Mouse (Mus musculus): ENCODE data around the gene Olfr530. TPM values are rescaled to one million over a fixed set of nuclear protein-coding genes. Genes with fewer than 3 reads are reported as not detected.

Olfr530 gene
- not detected for total RNA-seq (2022)

DNA sequence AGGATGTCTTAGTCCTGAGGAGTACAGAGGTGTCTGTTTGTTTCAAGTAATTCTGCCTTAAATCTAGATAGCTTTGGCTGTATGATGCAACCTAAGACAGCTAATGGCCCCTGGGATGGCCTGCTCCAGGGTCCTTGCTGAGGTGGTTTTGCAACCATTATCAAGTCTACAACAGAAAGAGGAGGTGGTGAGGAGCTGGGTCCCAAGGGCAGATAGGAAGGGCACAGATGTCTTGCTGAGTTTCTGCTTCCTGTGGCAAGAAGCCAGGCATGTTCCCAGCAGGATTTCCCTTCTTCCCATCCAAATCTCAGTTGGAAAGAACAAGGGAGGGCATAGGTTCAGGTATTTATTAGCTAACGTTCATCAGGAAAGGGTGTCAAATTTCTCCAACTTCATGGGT, at the start of gene Olfr530:
Gene Olfr530 (minus strand): TSS at position 101 of the 400 bp plus-strand sequence.
- no peak for DNase-seq

DNA sequence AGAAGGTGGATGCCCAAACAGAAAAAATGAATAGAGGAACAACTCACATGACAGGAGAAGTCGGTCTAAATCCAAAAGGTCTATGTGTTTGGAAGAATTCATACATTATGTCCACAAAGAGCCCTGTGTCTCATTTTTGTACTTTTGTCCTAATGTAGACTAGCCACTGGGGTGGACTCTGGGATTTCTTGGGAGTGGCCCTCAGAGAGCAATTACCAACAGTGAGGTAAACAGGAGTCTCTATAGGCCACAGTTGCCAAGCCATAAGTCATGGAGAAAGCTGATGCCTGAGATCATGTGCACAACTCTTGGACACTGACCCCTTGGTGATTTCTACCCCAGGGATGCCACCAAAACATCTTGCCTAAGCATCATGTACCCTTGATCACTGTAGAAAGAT, 45.4 kb upstream of the Olfr530 start, which contains the start of gene Olfr532:
Gene Olfr532 (minus strand): TSS at position 101 of the 400 bp plus-strand sequence.
- no peak for DNase-seq

DNA sequence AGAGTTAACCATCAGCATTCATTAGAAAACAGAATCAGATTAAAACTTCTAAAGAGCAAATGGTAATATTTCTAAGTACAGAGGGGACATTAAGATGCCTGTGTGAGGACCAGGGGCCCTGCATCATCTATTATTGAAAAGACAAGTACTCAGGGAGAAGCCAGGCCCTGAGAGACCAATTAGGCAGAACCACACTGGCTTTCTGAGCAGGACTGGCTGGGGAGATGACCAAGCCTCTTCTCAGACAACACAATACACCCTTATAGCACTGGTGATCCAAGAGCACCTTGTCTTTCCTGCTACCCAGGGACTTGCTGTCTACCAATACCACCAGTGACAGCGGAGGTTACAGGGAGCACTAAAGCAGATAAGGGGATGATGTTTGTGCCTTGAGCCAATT, 26.7 kb upstream of the Olfr530 start, which contains the start of gene Olfr531:
Gene Olfr531 (minus strand): TSS at position 101 of the 400 bp plus-strand sequence.
- no peak for DNase-seq

DNA sequence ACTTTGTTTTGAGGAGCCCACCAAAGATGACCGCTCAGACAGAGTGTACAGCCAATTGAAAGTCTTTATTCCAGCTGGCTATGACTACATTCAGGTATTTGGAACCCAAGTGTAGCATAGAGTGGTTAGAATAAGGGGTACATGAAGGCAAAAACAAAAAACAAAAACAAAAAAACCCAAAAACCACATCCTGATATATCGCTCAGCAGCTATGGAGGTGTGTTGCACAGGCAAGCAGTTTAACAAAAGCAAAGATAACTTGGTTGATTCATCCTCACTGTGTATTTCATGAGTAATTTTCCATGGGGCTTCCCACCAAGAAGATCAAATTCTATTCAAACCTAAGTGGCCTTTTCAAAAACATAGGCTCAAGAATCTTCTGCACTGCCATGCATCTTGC, 780 bp upstream of the Olfr530 start:
- no peak for DNase-seq

DNA sequence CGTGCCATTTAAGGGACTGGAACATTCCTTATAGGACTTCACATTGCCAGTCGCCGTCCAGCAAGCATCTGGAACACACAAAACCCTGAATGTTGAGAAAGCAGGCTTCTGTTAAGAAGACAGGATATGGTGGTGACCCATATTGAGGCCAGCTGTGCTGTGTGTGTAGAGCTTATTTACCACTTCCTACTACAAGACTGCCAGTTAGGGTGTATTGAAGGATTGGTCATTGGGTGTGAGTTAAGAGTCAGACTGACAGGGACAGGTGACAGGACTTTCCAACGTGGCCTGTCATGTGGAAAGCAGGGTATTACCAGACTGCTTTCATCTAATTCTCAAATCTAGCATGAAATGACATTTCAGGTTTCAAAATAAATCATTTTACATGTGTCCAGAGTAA, 1.8 kb downstream of the Olfr530 start:
- DNase-seq = no peak

DNA sequence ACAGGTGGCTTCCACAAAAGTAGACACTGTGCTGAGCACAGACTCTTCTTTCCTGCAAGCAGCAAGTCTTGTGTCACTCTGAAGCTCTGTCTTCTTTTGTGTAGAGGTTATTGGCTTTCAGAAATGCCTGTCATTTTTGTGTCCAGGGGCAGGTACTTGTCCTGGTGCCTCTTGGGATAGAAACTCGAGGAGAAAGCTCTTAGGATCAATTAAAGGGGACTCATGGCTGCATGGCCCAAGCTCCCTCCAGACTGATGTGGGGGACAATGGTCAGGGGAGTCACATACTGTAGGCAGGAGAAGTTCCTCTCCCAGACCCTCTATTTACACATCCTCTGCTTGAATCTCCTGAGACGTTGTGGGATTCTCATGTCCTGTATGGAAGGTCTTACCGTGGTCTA, 14.6 kb downstream of the Olfr530 start, which contains the start of gene Olfr60:
Gene Olfr60 (minus strand): TSS at position 101 of the 400 bp plus-strand sequence.
- no peak for DNase-seq

DNA sequence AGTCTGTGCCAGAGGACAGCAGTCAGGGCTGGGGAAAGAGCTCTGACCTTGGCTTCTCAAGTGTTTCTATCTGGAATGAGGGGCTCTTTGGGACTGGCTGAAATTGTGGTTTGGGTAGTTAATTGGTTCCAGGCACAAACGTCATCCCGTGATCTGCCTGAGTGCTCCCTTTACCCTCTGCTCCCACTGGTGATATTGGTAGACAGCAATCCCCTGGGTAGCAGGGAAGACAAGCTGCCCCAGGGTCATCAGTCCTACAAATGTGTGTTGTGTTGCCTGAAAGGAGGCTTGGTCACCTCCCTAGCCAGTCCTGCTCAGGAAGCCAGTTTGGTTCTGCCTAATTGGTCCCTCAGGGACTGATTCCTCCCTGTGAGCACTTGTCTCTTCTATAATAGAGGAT, 42.4 kb downstream of the Olfr530 start, which contains the start of gene Olfr527:
Gene Olfr527 (plus strand): TSS at position 301 of the 400 bp plus-strand sequence.
- no peak for DNase-seq

DNA sequence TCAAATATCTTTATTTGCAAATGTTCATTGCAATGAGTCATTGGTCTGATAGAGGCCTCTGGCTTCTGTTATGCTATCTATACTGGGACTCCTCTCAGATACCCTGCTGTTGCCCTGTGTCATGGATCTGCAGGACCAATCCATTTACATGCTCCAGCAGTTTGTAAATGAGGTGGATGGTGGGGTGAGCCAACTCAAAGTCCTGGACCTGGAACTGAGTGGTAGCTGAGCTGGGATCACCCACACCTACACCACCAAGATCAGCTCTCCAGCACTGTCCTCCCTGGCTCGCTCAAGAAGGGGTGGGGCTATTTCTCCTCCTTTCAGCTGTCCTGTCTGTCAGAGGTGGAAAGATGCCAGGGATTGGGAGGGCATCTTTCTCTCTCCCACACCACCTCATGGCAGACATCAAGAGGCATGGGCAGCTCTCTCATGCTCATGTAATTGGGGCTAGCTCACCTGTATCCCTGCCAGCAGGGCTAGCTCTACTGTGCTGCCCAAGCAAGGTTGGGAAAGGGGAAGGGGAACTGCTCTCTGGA, 46.3 kb downstream of the Olfr530 start:
- no peak for DNase-seq

Other genes with a start within 250 kb of the Olfr530 start
- 10 to 100 TPM; 30.1 to 32.7 (median 31.3) TPM for gene Mtg1, start 238.8 kb downstream of the Olfr530 start, total RNA-seq (2022)
- gene Sprn, start 221.5 kb downstream of the Olfr530 start, total RNA-seq (2022) = 1 to 10 TPM; 1.0 to 1.4 (median 1.2) TPM
- gene Olfr522, start 211.6 kb downstream of the Olfr530 start, total RNA-seq (2022) = not detected
- not detected for gene Olfr523, start 203.1 kb downstream of the Olfr530 start, total RNA-seq (2022)
- not detected for gene Olfr524, start 170.4 kb downstream of the Olfr530 start, total RNA-seq (2022)
- not detected for gene Cd163l1, start 158.1 kb downstream of the Olfr530 start, total RNA-seq (2022)
- under 1 TPM in 1 of 4 experiments, not detected in 3; 0.12 TPM for gene 5830411N06Rik, start 129.0 kb downstream of the Olfr530 start, total RNA-seq (2022)
- gene Olfr525, start 55.5 kb downstream of the Olfr530 start, total RNA-seq (2022) = not detected
- gene Olfr527, start 42.3 kb downstream of the Olfr530 start, total RNA-seq (2022) = not detected
- gene Olfr60, start 14.7 kb downstream of the Olfr530 start, total RNA-seq (2022) = not detected
- not detected for gene Olfr531, start 26.6 kb upstream of the Olfr530 start, total RNA-seq (2022)
- not detected for gene Olfr532, start 45.3 kb upstream of the Olfr530 start, total RNA-seq (2022)
- gene Olfr533, start 87.0 kb upstream of the Olfr530 start, total RNA-seq (2022) = not detected
- not detected for gene Olfr535, start 107.9 kb upstream of the Olfr530 start, total RNA-seq (2022)
- not detected for gene Olfr536, start 131.1 kb upstream of the Olfr530 start, total RNA-seq (2022)
- gene Olfr538, start 191.6 kb upstream of the Olfr530 start, total RNA-seq (2022) = not detected
- under 1 TPM in 1 of 4 experiments, not detected in 3; 0.03 TPM for gene Olfr46, start 224.9 kb upstream of the Olfr530 start, total RNA-seq (2022)